Mouse (Mus musculus): ENCODE data around the gene Trub1. TPM values are rescaled to one million over a fixed set of nuclear protein-coding genes. Genes with fewer than 3 reads are reported as not detected.

Trub1 gene
- polyA plus RNA-seq, 1 experiment from 2014 or later: 13.1 TPM

DNA sequence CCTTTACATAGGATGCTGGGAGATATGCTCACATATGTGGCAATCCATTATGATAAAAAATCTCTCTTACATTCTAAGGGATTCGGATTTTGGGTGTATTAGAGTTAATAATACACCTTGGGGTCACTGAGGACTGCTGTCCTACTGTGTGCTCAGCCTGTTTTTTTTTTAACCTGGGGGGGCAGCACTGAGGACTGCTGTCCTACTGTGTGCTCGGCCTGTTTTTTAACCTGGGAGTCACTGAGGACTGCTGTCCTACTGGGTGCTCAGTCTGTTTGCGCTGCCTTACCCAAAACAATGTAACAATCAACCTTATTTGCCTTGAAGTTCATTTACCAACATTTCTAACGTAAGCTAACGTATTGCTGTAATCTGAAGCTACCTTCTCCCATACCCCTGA is 47.5 kb downstream of the Trub1 start:
- no peaks in the 10 kb centered on the region for H3K36me3 ChIP-seq
- H3K9me3 ChIP-seq (replicated peaks): no peaks in the 10 kb centered on the region
- no peak overlapping the region for H3K9ac ChIP-seq
- ATAC-seq (ENCODE audit: low read depth) (no peak), DNase-seq (no peak)
- H3K27me3 ChIP-seq: no peaks in the 10 kb centered on the region
- WGBS (ENCODE audit: insufficient replicate concordance): 70% methylated on average over 5 of the region's 5 CpGs
- H3K27ac ChIP-seq: no peak overlapping the region
- H3K4me1 ChIP-seq (replicated peaks): no peaks in the 10 kb centered on the region
- no peak overlapping the region for H3K4me2 ChIP-seq
- no peak overlapping the region for H3K4me3 ChIP-seq (replicated peaks)

DNA sequence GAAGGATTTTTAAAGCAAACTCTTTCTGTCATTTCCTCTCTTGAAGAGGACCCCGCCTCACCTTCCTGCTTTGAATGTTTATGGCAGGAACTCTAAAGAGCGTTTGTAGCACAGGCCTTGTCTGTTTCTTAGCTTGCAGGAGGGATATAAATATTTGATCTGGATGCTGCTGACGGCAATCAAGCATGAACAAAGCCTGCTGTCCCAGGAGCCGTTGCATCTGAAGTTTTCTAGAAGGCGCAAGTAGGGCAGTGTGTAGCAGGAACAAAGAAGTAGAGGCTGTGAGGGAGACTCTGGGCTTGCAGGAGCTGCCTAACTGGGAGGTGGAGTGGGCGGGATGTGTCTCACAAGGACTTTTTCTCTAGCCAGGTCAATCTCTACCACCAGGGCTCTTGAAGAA is 50.4 kb downstream of the Trub1 start:
- 57% methylated on average over 6 of the region's 6 CpGs for WGBS (ENCODE audit: insufficient replicate concordance)
- Histone ChIP-seq H3K4me1 (replicated peaks) (no peaks in the 10 kb centered on the region), H3K4me3 (replicated peaks) (no peak overlapping the region), H3K9ac (no peak overlapping the region), H3K4me2 (no peak overlapping the region), H3K27me3 (no peaks in the 10 kb centered on the region), H3K36me3 (no peaks in the 10 kb centered on the region), H3K27ac (no peak overlapping the region), H3K9me3 (replicated peaks) (no peaks in the 10 kb centered on the region)
- DNase-seq: no peak
- no peak for ATAC-seq (ENCODE audit: low read depth)

DNA sequence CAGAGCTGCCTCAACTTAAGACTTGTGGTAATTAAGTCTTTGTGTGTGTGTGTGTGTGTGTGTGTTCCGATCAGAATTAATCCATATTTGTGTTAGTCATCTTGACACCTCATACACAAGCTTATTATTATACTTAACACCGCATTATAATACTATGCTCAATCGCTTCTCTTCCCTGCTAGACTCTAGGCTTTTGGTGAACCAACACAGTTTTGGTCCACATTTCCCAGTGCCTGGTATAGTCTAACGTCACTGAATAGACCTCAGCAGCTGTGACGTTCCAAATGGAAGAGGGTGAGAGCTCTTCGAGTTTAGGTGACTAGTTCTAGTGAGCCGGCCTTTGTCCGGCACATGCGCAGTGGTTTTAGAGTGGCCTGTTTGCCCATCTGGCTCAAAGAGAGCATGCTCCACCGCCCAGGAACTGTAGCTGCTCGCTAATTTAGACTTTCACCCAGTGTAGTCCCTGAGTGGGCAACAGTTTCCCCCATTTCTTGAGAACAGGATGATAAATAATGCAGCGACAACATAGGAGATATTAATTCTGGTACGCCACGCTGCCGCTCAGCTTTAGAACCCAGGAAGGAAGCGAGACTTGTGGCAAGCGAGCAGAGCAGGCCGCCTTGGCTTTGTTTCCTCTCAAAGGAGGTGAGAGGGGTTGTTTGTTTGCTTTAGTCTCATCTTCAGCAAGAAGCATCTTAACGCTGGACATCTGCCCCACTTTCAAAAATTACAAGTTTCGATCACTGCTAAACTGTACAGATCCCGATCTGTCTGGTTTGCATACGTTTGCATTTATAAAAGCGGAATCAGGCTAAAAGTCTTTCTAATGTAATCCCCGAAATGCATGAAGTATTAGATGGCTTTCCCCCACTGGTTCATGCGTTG is 52.6 kb downstream of the Trub1 start:
- no peaks in the 10 kb centered on the region for H3K9me3 ChIP-seq (replicated peaks)
- WGBS (ENCODE audit: insufficient replicate concordance): 76% methylated on average over 25 of the region's 25 CpGs
- no peaks in the 10 kb centered on the region for H3K36me3 ChIP-seq
- DNase-seq (no peak), ATAC-seq (ENCODE audit: low read depth) (no peak)
- no peak overlapping the region for H3K4me3 ChIP-seq (replicated peaks)
- H3K27me3 ChIP-seq: no peaks in the 10 kb centered on the region
- H3K27ac ChIP-seq: no peak overlapping the region
- H3K9ac ChIP-seq: no peak overlapping the region
- no peaks in the 10 kb centered on the region for H3K4me1 ChIP-seq (replicated peaks)
- H3K4me2 ChIP-seq: no peak overlapping the region

DNA sequence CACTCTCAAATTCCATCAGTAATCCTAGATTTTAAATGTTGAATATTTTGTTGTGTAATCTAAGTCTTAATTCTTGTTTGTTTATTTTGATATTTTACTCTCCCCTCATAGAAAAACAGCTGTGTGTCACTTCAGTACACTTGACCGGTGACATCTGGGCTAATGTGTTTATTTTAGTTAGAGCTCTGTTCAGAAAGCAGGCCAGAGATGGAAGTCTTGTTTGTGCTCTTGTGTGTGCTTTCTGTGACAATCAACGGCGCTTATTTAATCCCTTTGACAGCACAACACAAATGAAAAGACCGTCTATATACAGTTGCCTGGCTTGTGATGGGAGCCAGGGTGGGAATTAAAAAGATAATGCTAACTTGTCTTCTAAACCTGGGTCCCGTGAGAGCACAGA is 53.9 kb downstream of the Trub1 start:
- Histone ChIP-seq H3K4me1 (replicated peaks) (no peaks in the 10 kb centered on the region), H3K4me3 (replicated peaks) (no peak overlapping the region), H3K27ac (no peak overlapping the region), H3K9ac (no peak overlapping the region), H3K9me3 (replicated peaks) (no peaks in the 10 kb centered on the region), H3K27me3 (no peaks in the 10 kb centered on the region), H3K36me3 (no peaks in the 10 kb centered on the region), H3K4me2 (no peak overlapping the region)
- no peak for DNase-seq
- ATAC-seq (ENCODE audit: low read depth): no peak
- 65% methylated on average over 5 of the region's 5 CpGs for WGBS (ENCODE audit: insufficient replicate concordance)

DNA sequence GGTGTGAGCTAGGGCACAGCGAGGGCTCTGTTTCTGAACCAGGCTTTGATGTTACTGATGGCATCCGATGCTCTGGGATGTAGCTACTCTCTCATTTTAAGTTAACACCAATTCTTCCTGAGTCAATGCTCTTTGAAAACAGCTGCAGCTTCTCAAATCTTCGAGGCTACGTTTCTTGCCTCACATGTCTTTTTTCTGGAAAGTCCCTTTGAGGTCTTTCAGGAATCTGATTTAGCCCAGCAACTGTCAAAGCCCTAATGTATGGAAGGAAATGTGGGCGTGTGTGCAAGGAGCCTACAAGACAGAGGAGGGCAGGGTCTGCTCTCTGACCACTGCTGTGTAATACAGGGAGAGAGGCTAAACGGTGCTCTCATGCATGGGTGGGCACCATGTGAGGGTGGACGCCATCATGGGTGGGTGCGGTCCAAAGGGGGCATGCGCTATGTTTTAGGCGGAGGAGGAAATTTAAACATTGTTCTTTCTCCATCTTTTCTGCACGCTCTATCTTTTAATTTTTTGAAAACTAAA is 55.6 kb downstream of the Trub1 start:
- DNase-seq: no peak
- H3K27me3 ChIP-seq: no peaks in the 10 kb centered on the region

DNA sequence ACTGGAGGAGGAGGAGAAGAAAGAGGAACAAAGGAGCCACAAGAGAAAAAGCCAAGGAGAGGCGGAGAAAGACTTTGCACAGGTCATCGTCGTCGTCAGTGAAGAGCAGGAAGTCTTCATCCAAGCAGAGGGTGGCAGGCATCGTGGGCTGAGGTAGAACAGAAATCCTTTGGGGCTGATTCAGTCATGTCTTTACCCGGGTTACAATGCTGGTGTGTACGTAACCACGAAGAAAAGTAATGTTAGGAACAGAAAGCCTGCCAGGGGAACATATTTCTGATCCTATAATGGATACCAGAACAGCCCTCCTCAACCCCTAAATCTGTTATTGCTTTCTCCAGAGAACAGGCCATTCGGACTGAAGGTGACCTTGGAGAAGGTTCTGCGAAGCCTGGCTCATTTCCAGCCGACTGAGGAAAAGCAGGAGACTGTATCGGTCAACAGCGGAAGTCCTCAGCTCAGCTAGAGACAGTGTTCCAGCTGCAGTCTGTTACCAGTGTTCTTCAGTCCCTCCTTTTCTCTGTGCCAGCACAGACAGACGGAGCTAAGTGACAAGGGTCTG is 57.1 kb downstream of the Trub1 start:
- no peaks in the 10 kb centered on the region for H3K27me3 ChIP-seq
- WGBS (ENCODE audit: insufficient replicate concordance): 37% methylated on average over 14 of the region's 14 CpGs
- no peaks in the 10 kb centered on the region for H3K4me1 ChIP-seq (replicated peaks)
- ATAC-seq (ENCODE audit: low read depth) (no peak), DNase-seq (no peak)
- no peak overlapping the region for H3K27ac ChIP-seq
- H3K9me3 ChIP-seq (replicated peaks): no peaks in the 10 kb centered on the region
- no peak overlapping the region for H3K9ac ChIP-seq
- H3K4me2 ChIP-seq: no peak overlapping the region
- H3K36me3 ChIP-seq: no peaks in the 10 kb centered on the region
- H3K4me3 ChIP-seq (replicated peaks): no peak overlapping the region

More for the DNA sequence above, 55.6 kb downstream of the Trub1 start:
- Histone ChIP-seq H3K9me3 (replicated peaks) (no peaks in the 10 kb centered on the region), H3K27ac (no peak overlapping the region), H3K4me1 (replicated peaks) (no peaks in the 10 kb centered on the region), H3K9ac (no peak overlapping the region), H3K4me3 (replicated peaks) (no peak overlapping the region), H3K36me3 (no peaks in the 10 kb centered on the region), H3K4me2 (no peak overlapping the region)
- no peak for ATAC-seq (ENCODE audit: low read depth)
- 70% methylated on average over 11 of the region's 11 CpGs for WGBS (ENCODE audit: insufficient replicate concordance)

DNA sequence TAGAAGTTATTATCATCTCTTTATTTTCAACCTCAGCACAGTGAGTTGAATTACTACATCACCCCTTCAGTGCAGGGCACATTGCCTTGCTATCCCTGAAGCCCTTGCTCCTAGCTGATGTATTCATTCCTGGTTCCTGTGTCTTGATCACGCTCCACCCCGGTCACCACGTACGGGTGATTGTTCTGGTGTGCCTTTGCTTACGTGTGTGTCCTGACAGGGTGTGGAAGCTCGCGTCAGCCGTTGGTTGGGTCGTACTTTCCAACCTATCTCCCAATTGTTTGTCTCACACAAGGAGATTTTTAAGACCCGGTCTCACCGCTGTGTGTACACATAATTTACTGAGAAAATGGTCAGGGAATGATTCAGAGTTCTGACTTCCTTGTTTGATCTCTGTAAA is 58.1 kb downstream of the Trub1 start:
- no peaks in the 10 kb centered on the region for H3K4me1 ChIP-seq (replicated peaks)
- no peak overlapping the region for H3K4me3 ChIP-seq (replicated peaks)
- no peak overlapping the region for H3K4me2 ChIP-seq
- DNase-seq (no peak), ATAC-seq (ENCODE audit: low read depth) (no peak)
- no peaks in the 10 kb centered on the region for H3K9me3 ChIP-seq (replicated peaks)
- H3K9ac ChIP-seq: no peak overlapping the region
- no peaks in the 10 kb centered on the region for H3K27me3 ChIP-seq
- 78% methylated on average over 11 of the region's 11 CpGs for WGBS (ENCODE audit: insufficient replicate concordance)
- no peak overlapping the region for H3K27ac ChIP-seq
- H3K36me3 ChIP-seq: no peaks in the 10 kb centered on the region

DNA sequence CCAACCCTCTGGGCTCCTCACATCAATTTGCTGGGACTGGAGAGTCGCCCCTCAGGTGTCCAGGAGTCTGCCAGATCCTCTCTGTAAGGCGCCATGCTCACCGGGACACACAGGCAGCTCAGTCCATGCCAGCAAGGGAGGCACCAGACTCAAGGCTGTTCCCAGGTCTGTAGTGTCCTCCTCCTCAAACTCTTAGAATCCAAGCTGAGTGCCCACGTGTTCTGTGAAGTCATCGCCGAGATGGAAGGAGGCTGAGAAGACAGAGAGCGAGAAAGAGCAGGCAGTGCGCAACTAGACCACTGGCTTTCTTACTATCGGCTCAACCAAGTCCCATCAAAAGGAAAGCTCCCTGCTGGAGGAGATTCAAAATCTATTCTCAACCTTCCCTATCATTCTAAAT is 60.4 kb downstream of the Trub1 start:
- Histone ChIP-seq H3K9me3 (replicated peaks) (no peaks in the 10 kb centered on the region), H3K4me3 (replicated peaks) (no peak overlapping the region), H3K36me3 (no peaks in the 10 kb centered on the region), H3K27ac (no peak overlapping the region), H3K4me2 (no peak overlapping the region), H3K4me1 (replicated peaks) (no peaks in the 10 kb centered on the region), H3K9ac (no peak overlapping the region), H3K27me3 (no peaks in the 10 kb centered on the region)
- ATAC-seq (ENCODE audit: low read depth) (no peak), DNase-seq (no peak)
- WGBS (ENCODE audit: insufficient replicate concordance): 79% methylated on average over 9 of the region's 9 CpGs

DNA sequence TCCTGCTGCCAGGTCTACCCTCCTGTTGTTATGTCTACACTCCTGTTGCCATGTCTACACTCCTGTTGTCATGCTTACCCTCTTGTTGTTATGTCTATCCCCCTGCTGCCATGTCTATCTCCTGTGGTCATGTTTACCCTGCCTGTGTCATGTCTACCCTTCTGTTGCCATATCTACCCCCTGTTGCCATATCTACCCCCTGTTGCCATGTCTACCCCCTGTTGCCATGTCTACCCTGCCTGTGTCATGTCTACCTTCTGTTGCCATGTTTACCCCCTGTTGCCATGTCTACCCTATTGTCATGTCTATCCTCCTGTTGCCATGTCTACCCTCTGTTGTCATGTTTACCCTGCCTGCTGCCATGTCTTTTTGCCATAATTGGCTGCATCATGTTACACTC is 69.0 kb downstream of the Trub1 start:
- DNase-seq: no peak
- no peak overlapping the region for H3K9ac ChIP-seq
- no peak for ATAC-seq (ENCODE audit: low read depth)
- H3K4me2 ChIP-seq: no peak overlapping the region
- no peak overlapping the region for H3K4me3 ChIP-seq (replicated peaks)
- no peaks in the 10 kb centered on the region for H3K4me1 ChIP-seq (replicated peaks)
- H3K27ac ChIP-seq: no peak overlapping the region
- no peaks in the 10 kb centered on the region for H3K36me3 ChIP-seq
- no peaks in the 10 kb centered on the region for H3K9me3 ChIP-seq (replicated peaks)
- no peaks in the 10 kb centered on the region for H3K27me3 ChIP-seq

DNA sequence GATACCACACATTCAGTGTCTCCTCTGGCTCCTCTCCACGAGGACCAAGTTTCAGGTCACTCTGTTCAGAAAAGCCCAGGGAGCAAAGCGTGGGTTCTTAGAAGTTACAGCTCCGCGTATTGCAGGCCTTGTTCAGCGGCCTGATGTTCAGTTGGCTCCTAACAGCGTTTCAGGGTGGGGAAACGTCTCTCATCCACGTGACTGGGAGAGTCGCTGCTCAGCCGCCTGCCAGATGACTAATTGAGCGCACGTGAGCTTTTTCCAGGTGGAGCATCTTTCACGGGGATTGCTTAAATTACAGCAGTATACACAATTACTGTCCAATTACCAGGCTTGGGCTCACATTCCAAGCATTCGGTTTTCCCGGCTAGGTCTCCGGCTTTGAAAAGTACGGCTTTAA is 70.7 kb downstream of the Trub1 start:
- Histone ChIP-seq H3K9ac (no peak overlapping the region), H3K4me1 (replicated peaks) (no peaks in the 10 kb centered on the region), H3K4me2 (no peak overlapping the region), H3K27ac (no peak overlapping the region), H3K36me3 (no peaks in the 10 kb centered on the region), H3K4me3 (replicated peaks) (no peak overlapping the region), H3K9me3 (replicated peaks) (no peaks in the 10 kb centered on the region), H3K27me3 (no peaks in the 10 kb centered on the region)
- no peak for ATAC-seq (ENCODE audit: low read depth)
- DNase-seq: no peak
- 71% methylated on average over 17 of the region's 17 CpGs for WGBS (ENCODE audit: insufficient replicate concordance)

DNA sequence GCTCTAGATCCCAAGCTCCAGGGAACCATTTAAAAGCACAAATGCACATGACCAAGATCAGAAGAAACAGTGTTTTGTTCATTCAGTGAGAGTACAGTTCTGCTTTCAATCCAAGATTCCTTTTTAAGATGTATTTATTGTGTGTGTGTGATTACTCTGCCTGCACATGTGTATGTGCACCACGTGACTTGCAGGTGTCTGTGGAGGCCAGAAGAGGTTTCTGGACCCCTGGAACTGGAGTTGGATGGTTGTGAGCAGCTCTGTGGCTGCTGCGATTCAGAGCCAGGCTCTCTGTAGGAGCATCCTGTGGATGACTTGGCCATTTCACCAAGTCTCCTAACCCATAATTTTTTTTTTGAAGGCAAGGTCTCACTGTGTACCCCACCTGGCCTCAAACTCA is 73.0 kb downstream of the Trub1 start:
- no peaks in the 10 kb centered on the region for H3K27me3 ChIP-seq
- no peak overlapping the region for H3K4me3 ChIP-seq (replicated peaks)
- no peaks in the 10 kb centered on the region for H3K4me1 ChIP-seq (replicated peaks)
- no peak overlapping the region for H3K9ac ChIP-seq
- WGBS (ENCODE audit: insufficient replicate concordance): 56% methylated on average over 2 of the region's 2 CpGs
- DNase-seq: no peak
- no peak for ATAC-seq (ENCODE audit: low read depth)
- no peaks in the 10 kb centered on the region for H3K36me3 ChIP-seq
- H3K9me3 ChIP-seq (replicated peaks): no peaks in the 10 kb centered on the region
- H3K4me2 ChIP-seq: no peak overlapping the region
- no peak overlapping the region for H3K27ac ChIP-seq

DNA sequence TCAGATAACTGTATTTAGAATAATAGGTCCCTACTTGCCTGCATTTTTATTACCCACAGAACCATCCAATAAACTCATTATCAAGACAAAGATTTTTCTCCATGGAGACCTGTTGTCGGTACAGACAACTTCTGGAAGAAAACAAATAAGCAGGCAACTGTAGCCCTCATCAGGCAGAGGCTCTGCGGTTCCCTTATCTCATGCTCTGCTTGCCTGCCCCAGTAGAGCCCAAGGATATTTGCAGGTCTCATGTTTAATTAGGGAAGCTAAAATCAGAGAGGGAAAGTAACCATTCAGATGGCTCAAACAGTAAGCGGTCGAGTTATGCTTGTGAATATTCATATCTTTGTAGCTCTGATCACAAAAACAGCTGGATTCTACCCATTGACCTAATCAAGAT is 77.5 kb downstream of the Trub1 start:
- Histone ChIP-seq H3K4me1 (replicated peaks) (no peaks in the 10 kb centered on the region), H3K9me3 (replicated peaks) (no peaks in the 10 kb centered on the region), H3K9ac (no peak overlapping the region), H3K4me2 (no peak overlapping the region), H3K36me3 (no peaks in the 10 kb centered on the region), H3K27me3 (no peaks in the 10 kb centered on the region), H3K4me3 (replicated peaks) (no peak overlapping the region), H3K27ac (no peak overlapping the region)
- ATAC-seq (ENCODE audit: low read depth): no peak
- 57% methylated on average over 4 of the region's 4 CpGs for WGBS (ENCODE audit: insufficient replicate concordance)
- no peak for DNase-seq
